Mouse (Mus musculus) gastrocnemius, postnatal 14 days (tissue): Measurements from ENCODE around the gene Zfp992. TPM values are rescaled to one million over a fixed set of nuclear protein-coding genes. Genes with fewer than 3 reads are reported as not detected.
"Not testable (repeated sequence)": the region's sequence is repeated elsewhere in the genome, so short reads cannot be mapped to it uniquely, and the experiment has no call there.

Experiments used
- DNase-seq: peaks from one replicate; pipeline ENCODE4 v3.0.0; 2021; ENCODE audit warnings: mixed read lengths
- intact Hi-C: fragments of 180-260 bp; cut with DNase I; formaldehyde crosslinking; loops from one replicate; pipeline ENCODE4 v1.15.1; 2025; ENCODE audit warnings: low total_unique reads
- long read RNA-seq, 2 experiments: library from polyadenylated mRNA; stranded (forward); transcript quantifications; one replicate each; pipeline ENCODE4 v2.0.0; 2021
- total RNA-seq, 2 experiments: library from RNA; stranded (reverse); gene quantifications; 2 replicates each; pipeline ENCODE4 v1.2.3; 2021

Gene Zfp992
- total RNA-seq = 1 to 10 TPM; 1.0 to 1.2 TPM
- long read RNA-seq, experiment 1, partial matches to known transcripts = 0 of 4 reads
- long read RNA-seq, experiment 1, other reads (novel, unspliced or antisense) = 4 of 4 reads
- long read RNA-seq, experiment 2, partial matches to known transcripts = 0 of 2 reads
- long read RNA-seq, experiment 2, other reads (novel, unspliced or antisense) = 2 of 2 reads

- intact Hi-C loops, DNase-seq: not testable (repeated sequence)
Measured at GRCm38 (mm10) chr4:146448950-146449349, at the start of gene Zfp992. Zfp992 (plus strand) TSS chr4:146449023.

DNA sequence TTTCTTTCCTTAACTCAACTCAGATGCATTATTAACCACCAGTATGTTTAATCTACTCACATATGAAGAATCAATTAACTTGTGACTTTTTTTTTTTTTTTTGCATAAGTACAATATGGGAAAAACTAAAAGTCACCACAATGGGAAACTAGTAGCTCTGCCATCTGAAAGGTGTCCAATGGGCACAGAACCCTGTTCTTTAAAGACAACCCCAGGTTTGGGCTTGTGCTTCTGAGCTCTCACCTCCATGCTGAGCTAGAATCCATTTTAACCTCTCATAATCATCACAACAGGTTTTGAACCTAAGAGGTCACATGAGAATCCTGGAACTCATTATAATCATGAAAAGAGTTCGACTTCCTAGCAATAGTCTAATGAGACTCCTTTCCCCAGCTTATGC lies 19.4 kb upstream of the Zfp992 start:
- DNase-seq, intact Hi-C loops: not testable (repeated sequence)

DNA sequence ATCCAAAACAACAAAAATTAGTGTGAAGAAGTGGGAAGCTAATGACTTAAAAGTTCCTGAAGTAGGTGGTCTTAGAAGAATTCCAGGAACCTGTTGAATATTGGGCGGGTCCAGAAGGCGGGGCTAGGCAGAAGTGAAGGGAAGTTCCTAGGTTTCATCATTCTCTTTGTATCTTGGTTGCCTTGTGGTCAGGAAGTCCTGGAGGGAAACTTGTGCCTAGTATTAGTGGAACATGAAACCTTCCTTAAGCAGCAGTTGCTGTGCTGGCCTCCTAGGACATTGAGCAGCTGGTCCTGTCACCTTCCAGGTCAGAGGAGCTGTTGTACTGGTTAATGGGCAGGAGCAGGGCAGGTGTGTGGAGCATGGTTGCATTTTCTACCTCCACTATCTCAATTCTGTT lies 17.9 kb upstream of the Zfp992 start:
- DNase-seq, intact Hi-C loops: not testable (repeated sequence)

DNA sequence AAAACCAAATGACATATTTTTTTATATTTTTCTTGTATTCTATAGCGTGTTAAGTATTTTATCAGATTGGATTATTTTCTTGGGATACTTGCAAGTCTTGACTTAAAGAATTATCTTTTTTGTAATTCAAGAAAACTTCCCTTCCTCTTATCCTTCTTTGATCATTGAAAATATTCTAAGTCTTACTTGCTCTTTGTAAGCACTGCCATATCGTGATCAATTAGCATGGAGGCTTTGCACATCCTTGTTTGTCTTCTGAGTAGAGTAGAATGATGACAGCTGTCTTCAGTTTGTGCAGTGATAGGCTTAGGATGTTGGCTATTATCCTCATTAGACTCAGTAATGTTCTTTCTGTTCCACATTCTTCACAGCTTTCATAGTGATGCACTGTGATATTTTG lies 13.3 kb upstream of the Zfp992 start:
- intact Hi-C loops, DNase-seq: not testable (repeated sequence)

DNA sequence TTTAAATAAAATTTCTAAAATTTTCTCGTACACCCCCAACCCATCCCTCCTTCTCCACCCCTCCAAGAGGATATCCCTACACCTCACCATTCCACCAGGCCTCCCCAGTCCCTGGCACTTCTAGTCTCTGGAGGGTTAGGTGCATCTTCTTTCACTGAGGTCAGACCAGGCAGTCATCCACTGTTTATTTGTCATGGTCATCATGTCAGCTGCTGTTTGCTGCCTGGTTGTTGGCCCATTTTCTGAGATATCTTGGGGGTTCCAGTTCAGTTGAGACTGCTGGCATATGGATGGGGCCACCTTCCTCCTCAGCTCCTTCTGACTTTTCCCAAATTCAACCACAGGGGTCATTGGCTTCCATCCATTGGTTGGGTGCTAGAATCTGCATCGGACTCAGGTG lies 11.6 kb upstream of the Zfp992 start:
- intact Hi-C loops = not testable (repeated sequence)

DNA sequence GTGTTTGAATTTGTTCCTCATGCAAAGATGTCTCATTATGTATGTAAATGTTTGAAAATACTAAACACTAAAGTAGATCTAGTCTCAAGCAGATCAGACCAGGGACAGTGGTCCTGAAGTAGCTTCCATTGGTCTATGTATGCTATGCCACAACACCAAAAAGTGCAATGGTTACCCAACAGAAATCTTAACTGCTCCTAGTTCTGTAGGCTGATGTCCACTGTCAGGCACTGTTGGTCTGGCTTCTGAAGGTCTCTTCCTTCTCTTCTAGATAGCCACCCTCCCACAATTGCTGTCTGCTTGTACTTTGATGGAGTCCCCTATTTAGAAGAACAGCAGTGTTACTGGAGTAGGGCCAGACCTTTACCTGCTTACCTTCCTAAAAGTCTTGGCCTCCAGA lies 4.5 kb upstream of the Zfp992 start:
- intact Hi-C loops, DNase-seq: not testable (repeated sequence)

More for the DNA sequence above, 11.6 kb upstream of the Zfp992 start:
- DNase-seq = not testable (repeated sequence)

GRCm38 (mm10) chr4:146445121-146445520 lies 3.7 kb upstream of the Zfp992 start:
- DNase-seq, intact Hi-C loops: not testable (repeated sequence)

GRCm38 (mm10) chr4:146446135-146446534 lies 2.7 kb upstream of the Zfp992 start:
- DNase-seq, intact Hi-C loops: not testable (repeated sequence)

DNA sequence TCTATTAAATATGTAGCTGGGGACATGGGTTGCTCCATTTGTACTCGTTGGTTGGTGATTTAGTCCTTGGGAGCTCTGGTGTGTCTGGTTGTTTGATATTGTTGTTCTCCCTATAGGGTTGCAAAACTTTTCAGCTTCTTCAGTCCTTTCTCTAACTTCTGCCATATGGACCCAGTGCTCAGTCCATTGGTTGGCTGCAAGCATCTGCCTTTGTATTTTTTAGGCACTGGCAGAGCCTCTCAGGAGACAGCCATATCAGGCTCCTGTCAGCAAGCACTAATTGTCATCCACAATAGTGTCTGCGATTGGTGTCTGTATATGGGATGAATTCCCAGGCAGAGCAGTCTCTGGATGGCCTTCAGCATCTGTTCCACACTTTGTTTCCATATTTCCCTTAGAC lies 1.8 kb upstream of the Zfp992 start:
- DNase-seq, intact Hi-C loops: not testable (repeated sequence)

- intact Hi-C loops, DNase-seq: not testable (repeated sequence)
Measured at GRCm38 (mm10) chr4:146449711-146450110, 888 bp downstream of the Zfp992 start.

DNA sequence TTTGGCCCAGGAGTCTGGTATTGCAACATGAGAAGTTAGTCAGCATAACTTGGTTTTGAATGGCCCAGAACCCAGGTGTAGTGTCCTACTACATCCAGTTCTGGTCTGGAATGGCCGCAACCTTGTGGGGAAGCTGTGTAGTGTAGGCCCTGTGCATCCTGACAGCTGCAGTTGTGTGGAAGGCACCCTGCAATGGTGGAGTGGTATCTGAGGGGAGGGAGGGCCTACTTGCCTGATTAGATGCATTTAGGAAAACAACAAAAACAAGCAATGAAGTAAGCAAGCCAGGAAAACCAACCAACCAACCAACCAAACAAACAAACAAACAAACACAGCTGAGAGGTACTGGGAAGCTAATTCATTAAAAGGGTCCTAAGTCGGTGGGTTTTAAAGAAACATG lies 3.8 kb downstream of the Zfp992 start:
- intact Hi-C loops, DNase-seq: not testable (repeated sequence)

DNA sequence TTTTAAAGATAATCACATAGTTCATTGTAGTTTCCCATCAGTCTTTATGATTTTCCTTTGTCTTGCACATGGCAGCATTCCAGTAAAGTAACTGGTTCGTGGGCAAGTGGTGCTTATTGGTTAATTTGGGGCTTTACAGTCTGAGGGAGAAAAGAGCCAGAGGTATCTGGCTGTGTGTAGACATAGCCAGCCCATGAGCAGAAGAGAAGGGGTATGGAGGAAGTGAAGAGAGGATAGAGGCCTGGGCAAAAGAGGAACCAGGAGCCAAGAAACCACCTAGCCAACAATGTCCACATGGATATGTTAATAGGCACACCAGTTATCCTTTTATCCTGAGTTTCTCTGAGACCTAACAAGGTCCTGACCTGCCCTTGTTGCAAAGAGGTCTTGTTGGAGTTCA lies 5.3 kb downstream of the Zfp992 start:
- intact Hi-C loops, DNase-seq: not testable (repeated sequence)

DNA sequence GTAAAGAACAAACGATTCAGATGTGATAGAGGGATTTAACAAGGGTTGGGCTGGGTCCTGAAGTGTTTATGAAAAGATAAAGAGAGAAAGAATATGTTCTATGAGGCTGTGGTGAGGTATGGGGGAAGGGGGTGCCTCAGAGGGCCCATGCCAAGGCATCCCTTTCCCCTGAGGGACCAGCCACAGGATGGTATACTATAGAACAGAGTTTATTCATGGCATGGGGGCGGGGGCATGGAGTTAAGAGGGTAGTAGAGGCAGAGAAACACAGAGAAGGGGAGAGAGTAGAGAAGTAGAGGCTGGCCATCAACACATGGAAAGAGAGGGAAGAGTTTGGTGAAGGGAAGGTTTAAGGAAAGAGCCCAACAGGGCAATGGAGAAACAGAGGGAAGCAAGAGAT lies 6.1 kb downstream of the Zfp992 start:
- DNase-seq = no peak
- intact Hi-C loops = no loop called here

DNA sequence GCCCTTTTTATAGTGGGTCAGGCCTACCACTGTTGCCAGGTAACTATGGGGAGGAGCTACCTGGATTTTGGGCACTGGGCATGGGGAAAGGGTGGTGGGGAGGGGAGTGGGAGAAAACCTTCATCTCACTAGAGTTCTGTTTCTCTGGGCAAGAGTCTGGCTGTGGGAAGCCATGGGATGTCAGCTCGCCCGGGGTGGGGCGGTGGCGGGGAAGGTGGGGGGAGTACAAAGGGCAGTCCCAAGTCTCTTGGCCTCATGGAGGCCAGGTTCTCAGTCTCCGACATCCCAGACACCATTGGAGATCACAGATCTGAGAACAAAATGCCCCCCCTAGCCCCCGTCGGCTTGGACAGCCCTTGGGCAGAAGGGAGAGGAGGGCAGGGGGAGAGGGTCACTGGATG lies 6.5 kb downstream of the Zfp992 start:
- intact Hi-C loops = no loop called here
- DNase-seq = no peak

DNA sequence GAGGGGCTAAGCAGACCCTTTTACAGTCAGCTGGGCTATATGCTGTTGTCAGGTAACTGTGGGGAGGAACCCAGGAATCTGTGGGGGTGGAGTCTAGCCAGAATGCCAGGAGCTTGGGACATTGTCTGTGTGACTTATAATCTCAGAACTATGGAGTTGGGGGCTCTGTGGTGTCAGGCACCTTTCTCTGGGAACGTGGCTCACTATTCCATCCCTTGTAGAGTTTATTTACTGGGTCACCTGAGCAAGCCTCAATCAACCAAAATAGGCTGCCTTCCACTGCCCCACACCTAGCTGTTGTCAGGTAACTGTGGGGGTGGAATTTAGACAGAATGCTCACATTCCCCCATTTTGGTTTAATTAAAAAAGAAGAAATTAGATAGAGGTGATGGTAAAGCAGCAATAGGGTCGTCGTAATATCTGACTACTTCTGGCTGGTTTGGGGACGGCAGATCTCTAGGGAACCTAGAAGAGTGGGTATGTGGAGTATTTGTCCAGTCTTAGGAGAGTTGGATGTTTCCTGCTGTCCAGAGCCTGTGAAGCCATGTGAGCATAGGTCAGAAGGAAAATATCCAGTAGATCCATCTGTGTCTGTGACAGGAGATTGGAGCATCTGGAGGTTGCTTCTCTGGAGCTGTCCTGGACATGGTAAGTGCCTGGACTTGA lies 7.4 kb downstream of the Zfp992 start:
- intact Hi-C loops = no loop called here
- DNase-seq = no peak

DNA sequence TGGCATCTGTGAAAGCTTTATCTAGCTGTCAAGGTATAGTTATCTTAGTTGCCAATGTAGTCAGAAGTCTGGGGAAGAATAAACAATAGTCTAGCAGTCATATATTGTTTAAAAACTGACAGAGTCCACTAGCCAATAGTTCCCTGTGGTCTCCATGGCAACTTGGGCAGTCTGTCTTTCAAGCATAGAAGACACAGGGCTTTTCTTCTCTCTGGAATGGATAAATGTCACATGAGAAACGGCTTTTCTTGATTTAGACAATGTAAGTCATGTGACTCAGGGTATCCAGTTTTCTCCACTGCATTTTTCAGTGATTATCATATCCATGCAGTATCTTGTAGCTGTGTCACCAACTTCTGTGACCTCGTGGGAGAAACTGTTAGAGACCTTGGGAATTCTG lies 8.3 kb downstream of the Zfp992 start:
- no peak for DNase-seq
- intact Hi-C loops = no loop called here

GRCm38 (mm10) chr4:146457720-146458119 lies 8.9 kb downstream of the Zfp992 start:
- intact Hi-C loops = no loop called here
- DNase-seq = no peak

- intact Hi-C loops, DNase-seq: not testable (repeated sequence)
Measured at GRCm38 (mm10) chr4:146459822-146460221, 11.0 kb downstream of the Zfp992 start.

- DNase-seq, intact Hi-C loops: not testable (repeated sequence)
Measured at GRCm38 (mm10) chr4:146460685-146461084, 11.9 kb downstream of the Zfp992 start.

- intact Hi-C loops, DNase-seq: not testable (repeated sequence)
Measured at GRCm38 (mm10) chr4:146463649-146464351, 15.0 kb downstream of the Zfp992 start.
